Mouse (Mus musculus) lung, postnatal 0 days (tissue): ENCODE measurements around the gene Pif1. TPM values are rescaled to one million over a fixed set of nuclear protein-coding genes. Genes with fewer than 3 reads are reported as not detected.

Experiments used
- ATAC-seq: fragments of 200-750 bp; cut with Nextera tagmentation; 2 replicates; pipeline ENCODE4 v1.8.0; 2017; ENCODE audit warnings: moderate library complexity
- DNase-seq: peaks from one replicate; pipeline ENCODE4 v3.0.0-alpha.2; 2016; ENCODE audit warnings: low spot score
- H3K27ac ChIP-seq: fragments of 300-500 bp; sonication (generic); 2 replicates; pipeline ENCODE4 v1.5.1; 2014; ENCODE audit warnings: antibody characterized with exemption, mild to moderate bottlenecking, low read length, mixed read lengths
- H3K27me3 ChIP-seq: fragments of 300-500 bp; sonication (generic); replicated peaks from 2 replicates; pipeline ENCODE4 v1.6.1; 2014; ENCODE audit warnings: low read length, mixed read lengths; ENCODE audit not compliant: insufficient read depth
- H3K36me3 ChIP-seq: fragments of 300-500 bp; sonication (generic); 2 replicates; pipeline ENCODE4 v1.6.1; 2014; ENCODE audit warnings: low read length, mixed read lengths; ENCODE audit not compliant: insufficient read depth
- H3K4me1 ChIP-seq: fragments of 300-500 bp; sonication (generic); 2 replicates; pipeline ENCODE4 v1.6.1; 2014; ENCODE audit warnings: antibody characterized with exemption, low read depth, low read length, mixed read lengths; ENCODE audit not compliant: insufficient read depth
- H3K4me2 ChIP-seq: fragments of 300-500 bp; sonication (generic); replicated peaks from 2 replicates; pipeline ENCODE4 v1.6.1; 2014; ENCODE audit warnings: low read depth, mild to moderate bottlenecking, low read length, moderate library complexity, mixed read lengths
- H3K4me3 ChIP-seq: fragments of 300-500 bp; sonication (generic); 2 replicates; pipeline ENCODE4 v1.5.1; 2014; ENCODE audit warnings: low read depth, low read length
- H3K9ac ChIP-seq: fragments of 300-500 bp; sonication (generic); replicated peaks from 2 replicates; pipeline ENCODE4 v1.6.1; 2014; ENCODE audit warnings: low read depth, mild to moderate bottlenecking
- H3K9me3 ChIP-seq: fragments of 300-500 bp; sonication (generic); 2 replicates; pipeline ENCODE4 v1.6.1; 2016; ENCODE audit warnings: low read length, mixed read lengths
- CTCF ChIP-seq: IDR thresholded peaks from 2 replicates; pipeline ENCODE4 v1.5.1; 2016; ENCODE audit warnings: antibody characterized with exemption, mild to moderate bottlenecking
- EP300 ChIP-seq: IDR thresholded peaks from 2 replicates; pipeline ENCODE4 v1.6.1; 2016; ENCODE audit warnings: antibody characterized with exemption, mild to moderate bottlenecking, control low read depth
- whole genome bisulfite sequencing: fragments of 180-500 bp; shearing (Covaris S2); extraction: QIAGEN DNeasy Blood & Tissue Kit; methylation state at CpG from one replicate; pipeline ENCODE4 v1.1.7; 2014; 5-methylcytosine and 5-hydroxymethylcytosine counted together
- polyA plus RNA-seq: library from polyadenylated mRNA; unstranded; fragments of >200 nt; fragmentation: Nextera tagmentation; extraction: Ambion mirVana; gene quantifications from 2 replicates; pipeline ENCODE4 v1.2.1, GENCODE M21; 2015

Pif1 gene
- polyA plus RNA-seq, 1 experiment from 2014 or later, result 0.87 TPM

DNA sequence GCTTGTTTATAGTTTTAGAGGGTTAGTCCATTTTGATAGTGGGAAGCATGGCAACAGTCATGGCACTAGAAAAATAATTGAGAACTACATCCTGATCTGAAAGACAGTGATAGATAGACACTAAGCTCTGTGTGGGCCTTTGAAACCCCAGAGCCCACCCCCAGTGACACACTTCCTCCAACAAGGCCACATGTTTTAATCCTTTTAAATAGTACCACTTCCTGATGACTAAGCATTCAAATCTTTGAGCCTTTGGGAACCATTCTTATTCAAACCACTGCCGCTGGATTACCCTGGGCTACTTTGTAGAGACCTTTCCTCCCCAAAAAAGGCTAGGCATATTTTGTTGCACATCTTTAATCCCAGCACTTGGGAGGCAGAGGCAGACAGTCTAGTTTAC, 48.8 kb downstream of the Pif1 start:
- Histone ChIP-seq H3K4me1 (no peaks in the 10 kb centered on the region), H3K4me2 (no peak overlapping the region), H3K9me3 (no peaks in the 10 kb centered on the region), H3K9ac (no peak overlapping the region), H3K27me3 (no peaks in the 10 kb centered on the region), H3K36me3 (no peaks in the 10 kb centered on the region), H3K4me3 (no peak overlapping the region), H3K27ac (no peak overlapping the region)
- DNase-seq (no peak), ATAC-seq (no peak)
- 63% methylated on average over 1 of the region's 1 CpGs for WGBS
- no peak for TF ChIP-seq CTCF
- TF ChIP-seq EP300, result no peak

DNA sequence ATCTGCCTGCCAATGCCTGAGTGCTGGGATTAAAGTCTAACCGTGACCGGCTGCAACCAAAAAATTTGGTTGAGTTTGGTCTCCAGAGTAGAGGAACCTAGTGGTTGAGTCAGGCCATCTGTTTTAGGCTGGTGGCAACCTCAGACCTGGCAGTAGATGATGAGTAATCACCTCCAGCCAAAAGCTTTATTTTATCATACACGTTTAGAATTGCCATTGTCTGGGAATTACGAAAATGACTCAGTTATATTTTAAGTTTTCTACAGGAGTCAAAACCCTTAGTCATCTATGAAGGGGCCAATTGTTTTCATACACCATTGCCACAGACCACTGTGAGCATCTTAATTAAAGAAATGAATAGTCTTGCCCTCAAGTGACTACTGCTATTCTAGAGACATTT, 50.0 kb downstream of the Pif1 start:
- 82% methylated on average over 4 of the region's 4 CpGs for WGBS
- H3K4me2 ChIP-seq, result no peak overlapping the region

GRCm38 (mm10) chr9:65639065-65639464, 52.1 kb downstream of the Pif1 start:
- no peak overlapping the region for H3K4me3 ChIP-seq
- WGBS, result 62% methylated on average over 5 of the region's 5 CpGs
- H3K27ac ChIP-seq, result no peak overlapping the region
- no peak overlapping the region for H3K9ac ChIP-seq
- no peaks in the 10 kb centered on the region for H3K4me1 ChIP-seq
- H3K4me2 ChIP-seq, result no peak overlapping the region
- DNase-seq (no peak), ATAC-seq (no peak)
- H3K27me3 ChIP-seq, result no peaks in the 10 kb centered on the region
- H3K9me3 ChIP-seq, result no peaks in the 10 kb centered on the region
- TF ChIP-seq CTCF, result no peak
- no peak for TF ChIP-seq EP300
- H3K36me3 ChIP-seq, result no peaks in the 10 kb centered on the region

More for the DNA sequence above, 50.0 kb downstream of the Pif1 start:
- no peak for ATAC-seq
- H3K27me3 ChIP-seq, result no peaks in the 10 kb centered on the region
- TF ChIP-seq CTCF (no peak), EP300 (no peak)
- H3K4me1 ChIP-seq, result no peaks in the 10 kb centered on the region
- H3K36me3 ChIP-seq, result no peaks in the 10 kb centered on the region
- no peak overlapping the region for H3K27ac ChIP-seq
- no peak overlapping the region for H3K9ac ChIP-seq
- no peak for DNase-seq
- no peaks in the 10 kb centered on the region for H3K9me3 ChIP-seq
- H3K4me3 ChIP-seq, result no peak overlapping the region

DNA sequence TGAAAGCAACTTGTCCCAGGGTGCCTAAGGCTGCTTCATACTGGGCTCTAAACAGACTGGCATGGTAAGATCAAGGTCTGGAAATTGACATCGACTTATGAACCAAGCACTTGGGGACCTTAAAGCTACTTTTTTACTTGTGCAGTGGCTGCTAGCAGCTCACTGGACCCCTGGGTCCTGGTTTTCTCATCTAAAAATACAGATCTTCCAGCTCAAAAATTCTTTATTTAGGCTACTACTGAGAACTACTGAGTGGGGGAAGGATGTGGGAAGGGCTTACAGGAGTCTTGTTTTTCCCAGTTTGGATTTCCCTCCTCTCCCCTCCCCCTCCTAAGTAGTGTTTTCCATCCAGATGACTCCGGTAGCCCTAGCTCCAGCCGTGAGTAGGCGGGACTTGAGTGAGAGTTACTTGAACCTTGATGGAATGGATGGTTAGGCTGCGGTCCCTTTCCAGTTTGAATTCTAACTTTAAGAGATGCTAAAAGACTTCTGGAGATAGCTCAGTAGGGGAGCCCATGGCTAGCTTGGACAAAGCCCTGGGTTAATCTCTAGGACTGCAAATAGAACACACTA, 54.0 kb downstream of the Pif1 start:
- no peak overlapping the region for H3K4me3 ChIP-seq
- H3K9ac ChIP-seq, result no peak overlapping the region
- H3K4me2 ChIP-seq, result no peak overlapping the region
- no peak overlapping the region for H3K27ac ChIP-seq
- H3K9me3 ChIP-seq, result no peaks in the 10 kb centered on the region
- ATAC-seq, result no peak
- no peak for TF ChIP-seq EP300
- TF ChIP-seq CTCF, result no peak
- DNase-seq, result no peak
- H3K27me3 ChIP-seq, result no peaks in the 10 kb centered on the region
- WGBS, result 19% methylated on average over 5 of the region's 5 CpGs
- no peaks in the 10 kb centered on the region for H3K36me3 ChIP-seq
- H3K4me1 ChIP-seq, result no peaks in the 10 kb centered on the region

DNA sequence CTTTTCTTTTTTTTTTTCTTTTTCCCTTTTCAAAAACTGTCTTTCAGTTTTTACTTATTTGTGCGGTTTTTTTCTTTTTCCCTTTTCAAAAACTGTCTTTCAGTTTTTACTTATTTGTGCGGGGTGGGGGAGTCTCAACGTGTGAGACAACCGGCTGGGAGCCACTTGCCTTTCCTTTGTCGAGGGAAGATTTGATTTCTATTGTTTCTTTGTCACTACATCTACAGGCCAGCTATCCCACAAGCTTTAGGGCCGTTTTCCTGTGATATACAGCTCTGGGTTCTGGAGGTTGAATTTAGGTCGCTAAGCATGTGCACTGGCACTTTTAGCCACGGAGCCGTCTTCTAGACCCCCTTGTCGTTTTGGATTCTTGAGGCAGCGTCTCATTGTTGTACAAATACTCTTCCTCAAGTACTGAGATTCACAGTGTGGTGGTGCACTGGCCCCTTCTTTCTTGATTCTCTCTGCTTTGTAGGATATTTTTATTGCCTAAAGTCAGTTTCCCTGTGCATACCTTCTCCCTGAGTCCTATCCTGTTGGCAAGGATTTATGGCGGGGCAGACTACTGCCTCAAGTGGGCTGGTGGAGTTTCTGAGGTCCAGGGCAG, 54.6 kb downstream of the Pif1 start:
- TF ChIP-seq CTCF, result no peak
- TF ChIP-seq EP300, result no peak
- WGBS, result 29% methylated on average over 12 of the region's 12 CpGs
- Histone ChIP-seq H3K9me3 (no peaks in the 10 kb centered on the region), H3K9ac (no peak overlapping the region), H3K4me3 (no peak overlapping the region), H3K36me3 (no peaks in the 10 kb centered on the region), H3K27ac (no peak overlapping the region), H3K27me3 (no peaks in the 10 kb centered on the region), H3K4me1 (no peaks in the 10 kb centered on the region), H3K4me2 (no peak overlapping the region)
- no peak for DNase-seq
- no peak for ATAC-seq

GRCm38 (mm10) chr9:65642546-65642945, 55.6 kb downstream of the Pif1 start:
- ATAC-seq, result no peak
- Histone ChIP-seq H3K4me1 (no peaks in the 10 kb centered on the region), H3K9me3 (no peaks in the 10 kb centered on the region), H3K4me2 (no peak overlapping the region), H3K4me3 (no peak overlapping the region), H3K36me3 (no peaks in the 10 kb centered on the region), H3K9ac (no peak overlapping the region), H3K27me3 (no peaks in the 10 kb centered on the region), H3K27ac (no peak overlapping the region)
- DNase-seq, result no peak
- TF ChIP-seq CTCF (no peak), EP300 (no peak)

DNA sequence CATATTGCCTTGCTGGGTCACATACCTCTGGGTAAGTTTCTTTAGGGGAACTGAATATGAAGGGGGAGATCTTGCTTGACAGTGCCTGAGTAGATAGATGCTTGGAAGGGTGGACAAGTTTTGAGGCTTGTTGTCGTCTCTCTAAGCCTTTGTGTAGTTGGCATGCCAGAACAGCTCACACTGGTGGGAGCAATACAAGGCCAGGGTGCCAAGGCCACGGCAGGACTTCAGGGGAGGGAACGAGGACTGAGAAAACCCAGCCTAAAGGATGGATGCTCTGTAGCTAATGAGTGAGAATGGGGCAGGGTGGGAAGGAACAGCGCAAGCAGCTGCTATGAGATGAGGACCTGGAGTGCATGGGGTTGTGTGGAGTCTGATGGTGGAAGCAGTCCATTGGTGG, 58.0 kb downstream of the Pif1 start:
- Histone ChIP-seq H3K36me3 (no peaks in the 10 kb centered on the region), H3K4me2 (no peak overlapping the region), H3K4me3 (no peak overlapping the region), H3K4me1 (no peaks in the 10 kb centered on the region), H3K9ac (no peak overlapping the region), H3K27me3 (no peaks in the 10 kb centered on the region), H3K9me3 (no peaks in the 10 kb centered on the region), H3K27ac (no peak overlapping the region)
- TF ChIP-seq EP300 (no peak), CTCF (no peak)
- no peak for ATAC-seq
- DNase-seq, result no peak
- 81% methylated on average over 4 of the region's 4 CpGs for WGBS

Other genes with a start within 250 kb of the Pif1 start
- 8.6 and 8.7 TPM in 2 replicates for gene Pdcd7, start 241.1 kb upstream of the Pif1 start, polyA plus RNA-seq
- gene Ubap1l, start 226.1 kb upstream of the Pif1 start, polyA plus RNA-seq, result 0.33 and 0.40 TPM in 2 replicates
- 2.4 and 2.9 TPM in 2 replicates for gene Kbtbd13, start 195.5 kb upstream of the Pif1 start, polyA plus RNA-seq
- gene Rasl12, start 188.7 kb upstream of the Pif1 start, polyA plus RNA-seq, result 73.2 and 84.4 TPM in 2 replicates
- not detected in 2 replicates for gene Slc51b, start 164.2 kb upstream of the Pif1 start, polyA plus RNA-seq
- gene Mtfmt, start 151.4 kb upstream of the Pif1 start, polyA plus RNA-seq, result 10.2 and 11.5 TPM in 2 replicates
- 94.0 and 94.2 TPM in 2 replicates for gene Spg21, start 126.2 kb upstream of the Pif1 start, polyA plus RNA-seq
- gene Ankdd1a, start 67.0 kb upstream of the Pif1 start, polyA plus RNA-seq, result not detected in 2 replicates
- gene Plekho2, start 7.1 kb upstream of the Pif1 start, polyA plus RNA-seq, result 20.3 and 21.1 TPM in 2 replicates
- 6.1 and 6.5 TPM in 2 replicates for gene Rbpms2, start 42.5 kb downstream of the Pif1 start, polyA plus RNA-seq
- 639 and 649 TPM in 2 replicates for gene Oaz2, start 80.8 kb downstream of the Pif1 start, polyA plus RNA-seq
- 4.8 and 5.0 TPM in 2 replicates for gene Zfp609, start 240.4 kb downstream of the Pif1 start, polyA plus RNA-seq